8 mouse cellular contexts compared by ENCODE assay signal in the genomic region with DNA sequence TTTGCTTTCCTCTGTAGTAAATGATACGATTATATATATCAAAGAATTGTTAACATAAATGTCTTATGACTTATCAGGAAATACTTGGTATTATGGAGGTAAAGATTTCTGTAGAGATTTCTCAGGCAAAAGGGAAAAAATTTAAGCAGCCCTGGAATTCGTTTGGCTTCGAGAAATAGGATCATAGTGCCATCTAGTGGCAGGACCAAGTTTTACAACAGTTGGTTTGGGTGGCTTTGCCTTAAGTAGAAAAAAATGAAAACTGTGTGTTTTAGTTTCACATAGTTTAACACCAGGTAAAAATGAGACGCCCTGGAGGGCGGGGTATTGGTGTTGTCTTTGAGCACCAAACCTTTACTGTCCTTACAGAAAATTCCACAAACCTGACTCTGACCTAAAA. TPM values are rescaled to one million over a fixed set of nuclear protein-coding genes. Genes with fewer than 3 reads are reported as not detected.
DNase-seq lines count a peak whose midpoint lies in the region; ATAC-seq and TF ChIP-seq lines count a peak whose summit lies in the region.
"Had no signal": no experiment of that assay in that cellular context is flagged by ENCODE, and none has a peak within 500 bp of the region (broad histone marks: within the 10 kb centered on the region; RNA-seq: fewer than 3 reads in every experiment).

No protein-coding gene starts in this region.

- ATAC-seq in neural tube, embryonic 15.5 days (ENCODE audit: low FRiP score): no peak
- ATAC-seq in heart, postnatal 0 days (ENCODE audit: insufficient read depth, low read depth): no peak

- H3K27me3 ChIP-seq in neural tube, embryonic 15.5 days (replicated peaks): no peaks in the 10 kb centered on the region; the same call in 1 of the 2 replicates
- no peaks in the 10 kb centered on the region for H3K27me3 ChIP-seq in heart, postnatal 0 days (ENCODE audit: control insufficient read depth, insufficient read depth, low read length)
- H3K27me3 ChIP-seq in limb, embryonic 10.5 days (ENCODE audit: low read depth, poor library complexity, severe bottlenecking): no peaks in the 10 kb centered on the region
- H3K27me3 ChIP-seq: heart, embryonic 13.5 days had no signal

- peak; percentile 68 for TF ChIP-seq CTCF in heart, postnatal 0 days (IDR thresholded peaks at IDR 0.05; ENCODE audit: low read depth)

- H3K9me3 ChIP-seq in neural tube, embryonic 15.5 days (replicated peaks): no peaks in the 10 kb centered on the region
- no peaks in the 10 kb centered on the region for H3K9me3 ChIP-seq in heart, postnatal 0 days (replicated peaks; ENCODE audit: control insufficient read depth, low read length)
- H3K9me3 ChIP-seq in limb, embryonic 10.5 days (replicated peaks): no peaks in the 10 kb centered on the region
- H3K9me3 ChIP-seq: heart, embryonic 13.5 days had no signal

- H3K9ac ChIP-seq in neural tube, embryonic 15.5 days (replicated peaks): no peak overlapping the region
- H3K9ac ChIP-seq in heart, postnatal 0 days (replicated peaks; ENCODE audit: low read depth, low read length): no peak overlapping the region
- H3K9ac ChIP-seq: heart, embryonic 13.5 days had no signal

- H3K4me3 ChIP-seq in neural tube, embryonic 15.5 days (replicated peaks): no peak overlapping the region
- no peak overlapping the region for H3K4me3 ChIP-seq in heart, postnatal 0 days (ENCODE audit: low read depth, low read length)
- no peak overlapping the region for H3K4me3 ChIP-seq in limb, embryonic 10.5 days
- H3K4me3 ChIP-seq: heart, embryonic 13.5 days had no signal

- no peak overlapping the region for H3K27ac ChIP-seq in neural tube, embryonic 15.5 days (replicated peaks)
- H3K27ac ChIP-seq in heart, postnatal 0 days (ENCODE audit: low read depth): no peak overlapping the region
- H3K27ac ChIP-seq in limb, embryonic 10.5 days: no peak overlapping the region
- H3K27ac ChIP-seq: heart, embryonic 13.5 days had no signal

- DNase-seq in neural tube, embryonic 10.5 days (ENCODE audit: extremely low spot score, low spot score): peak; percentile 64
- DNase-seq in T-cell, adult 2 months (ENCODE audit: low spot score): peak; percentile 23
- peak; percentile 52 to 75 for DNase-seq in cerebellum, postnatal 4 days (ENCODE audit: low spot score in 2 of 2)
- DNase-seq in heart, postnatal 0 days (ENCODE audit: low spot score): peak; percentile 39
- peak; percentile 51 for DNase-seq in limb, embryonic 10.5 days (ENCODE audit: low spot score)
- peak; percentile 85 to 86 for DNase-seq in right cerebral cortex, adult 2 months (ENCODE audit: low spot score in 2 of 2)

- 7% methylated on average over 5 of the region's 5 CpGs for WGBS in neural tube, embryonic 15.5 days
- 2% methylated on average over 5 of the region's 5 CpGs for WGBS in heart, postnatal 0 days
- 9% methylated on average over 5 of the region's 5 CpGs for WGBS in limb, embryonic 10.5 days

- TF ChIP-seq EP300 in heart, postnatal 0 days (IDR thresholded peaks at IDR 0.05; ENCODE audit: low read depth): no peak

- no peaks in the 10 kb centered on the region for H3K36me3 ChIP-seq in neural tube, embryonic 15.5 days
- no peaks in the 10 kb centered on the region for H3K36me3 ChIP-seq in heart, postnatal 0 days (replicated peaks; ENCODE audit: control insufficient read depth, insufficient read depth, low read length)
- H3K36me3 ChIP-seq in limb, embryonic 10.5 days: no peaks in the 10 kb centered on the region
- H3K36me3 ChIP-seq: heart, embryonic 13.5 days had no signal

- H3K4me2 ChIP-seq in neural tube, embryonic 15.5 days: no peak overlapping the region
- H3K4me2 ChIP-seq in heart, postnatal 0 days (ENCODE audit: low read depth, low read length): no peak overlapping the region
- H3K4me2 ChIP-seq: heart, embryonic 13.5 days had no signal

- H3K4me1 ChIP-seq in neural tube, embryonic 15.5 days: no peaks in the 10 kb centered on the region
- H3K4me1 ChIP-seq in heart, postnatal 0 days (ENCODE audit: control insufficient read depth, insufficient read depth): 0 out of 2 replicates have a peak, but pooled peaks cover 6% of the 10 kb centered on the region
- H3K4me1 ChIP-seq in limb, embryonic 10.5 days: no peaks in the 10 kb centered on the region

RNA-seq across cellular contexts. Expression of a gene that starts 22.2 kb away (rescaled TPM):
- polyA plus RNA-seq in neural tube, embryonic 15.5 days (2015; fragmentation: Nextera tagmentation; extraction: Ambion mirVana): 1.2 and 1.4 TPM in 2 replicates
- total RNA-seq in heart, postnatal 0 days (2014; rRNA removed; ENCODE audit: low replicate concordance): not detected in 2 replicates
- 0.18 and 0.23 TPM in 2 replicates for polyA plus RNA-seq in heart, postnatal 0 days (2015; fragmentation: Nextera tagmentation; extraction: Ambion mirVana)
- polyA plus RNA-seq in limb, embryonic 10.5 days (2016; fragmentation: Nextera tagmentation; extraction: Ambion mirVana): 0.13 and 0.16 TPM in 2 replicates

RNA-seq across cellular contexts. Expression of a gene that starts 50.6 kb away (rescaled TPM):
- polyA plus RNA-seq in neural tube, embryonic 15.5 days (2015; fragmentation: Nextera tagmentation; extraction: Ambion mirVana): 270 and 299 TPM in 2 replicates
- total RNA-seq in heart, postnatal 0 days (2014; rRNA removed; ENCODE audit: low replicate concordance): 49.8 and 79.9 TPM in 2 replicates
- 139 and 144 TPM in 2 replicates for polyA plus RNA-seq in heart, postnatal 0 days (2015; fragmentation: Nextera tagmentation; extraction: Ambion mirVana)
- 165 TPM in 2 replicates for polyA plus RNA-seq in limb, embryonic 10.5 days (2016; fragmentation: Nextera tagmentation; extraction: Ambion mirVana)

Comparison
In these comparisons a context has a peak if more than half of its experiments do, and no peak if none do; other contexts are left out.
1. DNase-seq: peak in every context shown above with its lines; median percentile 86 in right cerebral cortex, adult 2 months; 64 in neural tube, embryonic 10.5 days; 64 in cerebellum, postnatal 4 days; 51 in limb, embryonic 10.5 days; 39 in heart, postnatal 0 days; 23 in T-cell, adult 2 months.